ENCODE assay signal across 13 mouse cellular contexts in the genomic region with DNA sequence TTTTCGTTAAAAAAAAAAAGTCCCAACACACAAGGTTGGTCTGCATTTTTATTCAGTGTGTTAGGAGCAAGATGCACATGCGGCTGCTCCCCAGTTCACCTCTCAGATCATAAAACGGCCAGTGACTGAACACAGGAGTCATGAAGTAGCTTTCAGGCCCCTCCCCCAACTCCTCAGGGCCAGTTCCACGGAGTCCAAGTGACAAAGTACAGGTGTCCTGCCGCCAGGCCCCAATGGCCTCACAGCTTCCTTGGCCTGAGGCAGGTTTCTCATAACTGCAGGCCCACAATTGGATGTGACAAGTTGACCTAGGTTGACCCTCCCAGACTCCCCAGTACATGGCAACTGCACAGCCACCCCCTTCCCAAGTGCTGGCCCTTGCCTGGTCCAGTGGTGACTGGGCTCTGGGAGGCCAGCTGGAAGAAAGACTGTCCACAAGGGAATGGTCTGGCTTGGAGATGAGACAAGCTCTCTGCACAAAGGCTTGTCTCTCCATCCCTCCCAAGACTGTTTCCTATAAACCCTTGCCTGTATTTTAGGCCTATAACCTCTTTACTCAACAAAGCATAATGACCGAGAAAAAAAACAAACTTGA.
DNase-seq lines count a peak whose midpoint lies in the region.
"Had no signal": no experiment of that assay in that cellular context is flagged by ENCODE, and none has a peak within 500 bp of the region (broad histone marks: within the 10 kb centered on the region; RNA-seq: fewer than 3 reads in every experiment).

No protein-coding gene starts in this region.

- DNase-seq in embryo, embryonic 10 days (ENCODE audit: low spot score), result peak; percentile 35
- no peak for DNase-seq in embryo, embryonic 9.5 days (ENCODE audit: extremely low spot score)
- DNase-seq in MN1 (ENCODE audit: low spot score), result peak; percentile 76
- DNase-seq in gastrocnemius, postnatal 25 days, result peak; percentile 64
- peak; percentile 14 to 58 for DNase-seq in kidney, postnatal 36 days
- no peak for DNase-seq in urinary bladder, postnatal 10 days (ENCODE audit: low spot score)
- no peak for DNase-seq in retina, embryonic 14.5 days (ENCODE audit: low spot score)
- DNase-seq in spleen, adult 12 weeks (ENCODE audit: low spot score), result no peak
- DNase-seq: cerebellum, adult 9-11 months; heart, adult 18-20 months; liver, postnatal 0 days; lung, postnatal 14 days; thymus, postnatal 25 days had no signal

Comparison
In these comparisons a context has a peak if more than half of its experiments do, and no peak if none do; other contexts are left out.
1. DNase-seq: peak in embryo, embryonic 10 days (single experiment), MN1 (single experiment), gastrocnemius, postnatal 25 days (single experiment) and kidney, postnatal 36 days (2 of 2); none in embryo, embryonic 9.5 days (single experiment), urinary bladder, postnatal 10 days (single experiment), retina, embryonic 14.5 days (single experiment) and spleen, adult 12 weeks (single experiment).